Mouse (Mus musculus): ENCODE measurements around the gene Ighmbp2.

DNA sequence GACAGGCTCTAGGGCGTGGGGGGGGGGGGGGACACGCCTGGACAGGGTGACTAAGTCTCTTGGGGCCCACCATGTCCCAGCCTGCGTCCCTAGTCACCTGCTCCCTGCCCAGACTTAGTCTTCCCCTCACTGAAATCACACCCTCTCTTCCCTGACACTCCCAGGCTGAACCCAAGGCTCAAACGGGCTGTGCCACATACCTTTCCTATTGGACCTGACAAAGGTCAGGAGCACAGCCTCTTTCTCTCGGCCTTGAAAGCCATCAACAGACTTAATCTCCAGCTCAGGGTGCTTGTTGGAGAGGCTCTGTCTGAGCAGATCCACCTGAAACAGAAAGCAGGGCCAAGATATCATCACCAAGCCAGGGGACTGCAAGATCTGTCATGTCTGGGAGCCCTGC, 16.7 kb downstream of the Ighmbp2 start:
- TF ChIP-seq CTCF (IDR thresholded peaks at IDR 0.05; ENCODE audit: low read depth, low read length) (no peak), POLR2A (IDR thresholded peaks at IDR 0.05; ENCODE audit: insufficient read depth, low read length) (no peak)

All from ES-Bruce4 (cell line).